Mouse (Mus musculus) limb, embryonic 11.5 days (tissue): ENCODE measurements at regions not wholly inside any gene's neighbourhood (a gene's known extent, or its start where the extent isn't known, plus 50 kb on each side); places are given as distances from the start of the nearest gene placed in this dataset.

Experiments used
- ATAC-seq: fragments of 200-750 bp; cut with Nextera tagmentation; 2 replicates; pipeline ENCODE4 v1.8.0; 2017; ENCODE audit warnings: low read depth; ENCODE audit not compliant: insufficient number of reproducible peaks, low FRiP score, low TSS enrichment
- DNase-seq: peaks from one replicate; pipeline ENCODE4 v3.0.0-alpha.2; 2015; ENCODE audit warnings: low spot score
- H3K27ac ChIP-seq: fragments of 300-500 bp; sonication (generic); replicated peaks from 2 replicates; pipeline ENCODE4 v1.5.1; 2014; ENCODE audit warnings: low read depth, mild to moderate bottlenecking, low read length
- H3K27me3 ChIP-seq: fragments of 300-500 bp; sonication (generic); 2 replicates; pipeline ENCODE4 v1.6.1; 2014; ENCODE audit warnings: mild to moderate bottlenecking, low read length, mixed read lengths; ENCODE audit not compliant: control insufficient read depth, insufficient read depth
- H3K36me3 ChIP-seq: fragments of 300-500 bp; sonication (generic); 2 replicates; pipeline ENCODE4 v1.6.1; 2014; ENCODE audit warnings: mild to moderate bottlenecking, low read length, moderate library complexity, mixed read lengths; ENCODE audit not compliant: control insufficient read depth, insufficient read depth
- H3K4me1 ChIP-seq: fragments of 300-500 bp; sonication (generic); 2 replicates; pipeline ENCODE4 v1.6.1; 2014; ENCODE audit warnings: low read length, mixed read lengths; ENCODE audit not compliant: control insufficient read depth, insufficient read depth
- H3K4me2 ChIP-seq: fragments of 300-500 bp; sonication (generic); 2 replicates; pipeline ENCODE4 v1.6.1; 2014; ENCODE audit warnings: low read depth, mild to moderate bottlenecking, moderate library complexity; ENCODE audit not compliant: severe bottlenecking
- H3K4me3 ChIP-seq: fragments of 300-500 bp; sonication (generic); 2 replicates; pipeline ENCODE4 v1.5.1; 2014; ENCODE audit warnings: low read depth, low read length
- H3K9ac ChIP-seq: fragments of 300-500 bp; sonication (generic); 2 replicates; pipeline ENCODE4 v1.6.1; 2014; ENCODE audit warnings: mild to moderate bottlenecking, low read length
- H3K9me3 ChIP-seq: fragments of 300-500 bp; sonication (generic); 2 replicates; pipeline ENCODE4 v1.6.1; 2016; ENCODE audit warnings: low read length; ENCODE audit not compliant: control insufficient read depth
- WGBS: fragments of 180-500 bp; shearing (Covaris S2); extraction: QIAGEN DNeasy Blood & Tissue Kit; methylation state at CpG from one replicate; pipeline ENCODE4 v1.1.7; 2014; 5-methylcytosine and 5-hydroxymethylcytosine counted together

GRCm38 (mm10) chr9:93509646-93510045 lies 967.6 kb downstream of the Plod2 start:
- WGBS: 76% methylated on average over 2 of the region's 2 CpGs

GRCm38 (mm10) chr9:93524055-93524454 lies 982.0 kb downstream of the Plod2 start:
- H3K27me3 ChIP-seq: no peaks in the 10 kb centered on the region
- WGBS: 47% methylated on average over 6 of the region's 6 CpGs

More at GRCm38 (mm10) chr9:93509646-93510045, 967.6 kb downstream of the Plod2 start:
- ATAC-seq: no peak
- no peaks in the 10 kb centered on the region for H3K36me3 ChIP-seq
- H3K9ac ChIP-seq: no peak overlapping the region
- H3K4me3 ChIP-seq: no peak overlapping the region
- no peaks in the 10 kb centered on the region for H3K4me1 ChIP-seq
- no peak overlapping the region for H3K4me2 ChIP-seq
- H3K27ac ChIP-seq: no peak overlapping the region
- no peaks in the 10 kb centered on the region for H3K27me3 ChIP-seq
- no peak for DNase-seq
- H3K9me3 ChIP-seq: no peaks in the 10 kb centered on the region

GRCm38 (mm10) chr9:93525132-93525531 lies 983.1 kb downstream of the Plod2 start:
- Histone ChIP-seq H3K27ac (no peak overlapping the region), H3K36me3 (no peaks in the 10 kb centered on the region), H3K4me1 (no peaks in the 10 kb centered on the region), H3K9me3 (no peaks in the 10 kb centered on the region), H3K9ac (no peak overlapping the region), H3K27me3 (no peaks in the 10 kb centered on the region), H3K4me2 (no peak overlapping the region), H3K4me3 (no peak overlapping the region)
- ATAC-seq (no peak), DNase-seq (no peak)

More at GRCm38 (mm10) chr9:93524055-93524454, 982.0 kb downstream of the Plod2 start:
- DNase-seq (peak; percentile 22), ATAC-seq (no peak)
- Histone ChIP-seq H3K4me2 (no peak overlapping the region), H3K27ac (no peak overlapping the region), H3K36me3 (no peaks in the 10 kb centered on the region), H3K9me3 (no peaks in the 10 kb centered on the region), H3K4me3 (no peak overlapping the region), H3K9ac (no peak overlapping the region), H3K4me1 (no peaks in the 10 kb centered on the region)

GRCm38 (mm10) chr9:93530646-93531320 lies 988.8 kb downstream of the Plod2 start:
- Histone ChIP-seq H3K4me1 (no peaks in the 10 kb centered on the region), H3K27ac (no peak overlapping the region), H3K36me3 (no peaks in the 10 kb centered on the region), H3K4me3 (no peak overlapping the region), H3K4me2 (no peak overlapping the region), H3K9me3 (no peaks in the 10 kb centered on the region), H3K9ac (no peak overlapping the region), H3K27me3 (no peaks in the 10 kb centered on the region)
- ATAC-seq: no peak
- DNase-seq: no peak
- WGBS: 72% methylated on average over 2 of the region's 2 CpGs
